Mouse (Mus musculus) ES-Bruce4 (cell line): Measurements from ENCODE around the gene Vsx2.

Experiments
- CTCF ChIP-seq: IDR thresholded peaks from one replicate; pipeline ENCODE4 v1.8.1; 2011; ENCODE audit warnings: low read depth, low read length
- EP300 ChIP-seq: IDR thresholded peaks from 2 replicates; pipeline ENCODE4 v1.6.1; 2011; ENCODE audit warnings: low read depth, low read length; ENCODE audit not compliant: insufficient read depth
- POLR2A ChIP-seq: IDR thresholded peaks from one replicate; pipeline ENCODE4 v1.8.1; 2011; ENCODE audit warnings: low read length; ENCODE audit not compliant: insufficient read depth

GRCm38 (mm10) chr12:84546577-84547085, 22.9 kb upstream of the Vsx2 start:
- TF ChIP-seq EP300 (no peak), CTCF (no peak), POLR2A (no peak)
